Mouse (Mus musculus) thymus, adult 2 months (tissue): ENCODE measurements at regions not wholly inside any gene's neighbourhood (a gene's known extent, or its start where the extent isn't known, plus 50 kb on each side); places are given as distances from the start of the nearest gene placed in this dataset.

ENCODE experiments used
- CTCF ChIP-seq: fragments of 200-500 bp; IDR thresholded peaks from 2 replicates; pipeline ENCODE4 v1.5.1; 2012; ENCODE audit warnings: mild to moderate bottlenecking, control low read depth, low read length, moderate library complexity, borderline replicate concordance; ENCODE audit not compliant: control insufficient read depth, poor library complexity, insufficient read depth; ENCODE audit errors: extremely low read depth
- POLR2A ChIP-seq: fragments of 200-500 bp; IDR thresholded peaks from 2 replicates; pipeline ENCODE4 v1.6.1; 2012; ENCODE audit warnings: mild to moderate bottlenecking, low read length, control low read depth, moderate library complexity; ENCODE audit not compliant: control insufficient read depth, poor library complexity, insufficient read depth; ENCODE audit errors: extremely low read depth

GRCm38 (mm10) chr4:89433528-89433927 lies 122.7 kb upstream of the Cdkn2b start:
- TF ChIP-seq CTCF (no peak), POLR2A (no peak)
